Mouse (Mus musculus) layer of hippocampus, postnatal 25 days (tissue): ENCODE measurements around the gene Tomm40. TPM values are rescaled to one million over a fixed set of nuclear protein-coding genes. Genes with fewer than 3 reads are reported as not detected.

ENCODE experiments used
- DNase-seq, 2 experiments: peaks; one replicate each; pipeline ENCODE4 v3.0.0; 2022; ENCODE audit warnings: mixed read lengths in 2 of 2, low spot score in 1 of 2; ENCODE audit errors: extremely low spot score in 1 of 2
- total RNA-seq, 2 experiments: library from RNA; stranded (reverse); gene quantifications; 2 replicates each; pipeline ENCODE4 v1.2.3; 2021

The Tomm40 gene
- total RNA-seq, 2 experiments from 2014 or later: 109 TPM

GRCm38 (mm10) chr7:19664455-19664954 is 50.7 kb downstream of the Tomm40 start:
- peak in 1 of 2 experiments; percentile 11 for DNase-seq

- DNase-seq: no peak
Observed at GRCm38 (mm10) chr7:19663940-19664339, 51.3 kb downstream of the Tomm40 start.

GRCm38 (mm10) chr7:19652614-19653013 is 62.6 kb downstream of the Tomm40 start:
- DNase-seq: no peak

Other genes starting within 250 kb of the Tomm40 start
- gene Bloc1s3, start 207.1 kb downstream of the Tomm40 start, total RNA-seq: 1 to 10 TPM; 6.0 to 7.1 TPM
- gene Trappc6a, start 207.0 kb downstream of the Tomm40 start, total RNA-seq: 10 to 100 TPM; 20.1 to 21.1 TPM
- gene Nkpd1, start 197.6 kb downstream of the Tomm40 start, total RNA-seq: under 1 TPM; 0.49 to 0.66 TPM
- 100 to 1,000 TPM; 103 to 112 TPM for gene Ppp1r37, start 152.4 kb downstream of the Tomm40 start, total RNA-seq
- 1 to 10 TPM in 1 of 2 experiments, under 1 TPM in 1; 0.30 to 1.0 TPM for gene Zfp296, start 138.2 kb downstream of the Tomm40 start, total RNA-seq
- 10 to 100 TPM; 38.0 to 40.7 TPM for gene Gemin7, start 137.8 kb downstream of the Tomm40 start, total RNA-seq
- gene Clasrp, start 111.0 kb downstream of the Tomm40 start, total RNA-seq: 10 to 100 TPM; 70.6 to 94.5 TPM
- 10 to 100 TPM in 1 of 2 experiments, 1 to 10 TPM in 1; 9.4 to 10.4 TPM for gene Relb, start 86.0 kb downstream of the Tomm40 start, total RNA-seq
- 100 to 1,000 TPM; 148 TPM for gene Clptm1, start 50.4 kb downstream of the Tomm40 start, total RNA-seq
- not detected for gene Apoc2, start 37.5 kb downstream of the Tomm40 start, total RNA-seq
- not detected for gene Gm44805, start 34.0 kb downstream of the Tomm40 start, total RNA-seq
- not detected for gene Apoc4, start 34.0 kb downstream of the Tomm40 start, total RNA-seq
- 1 to 10 TPM; 4.8 to 7.5 TPM for gene Apoc1, start 22.8 kb downstream of the Tomm40 start, total RNA-seq
- 1,000 to 10,000 TPM; 2,615 to 2,768 TPM for gene Apoe, start 16.2 kb downstream of the Tomm40 start, total RNA-seq
- 1 to 10 TPM; 7.9 to 9.1 TPM for gene Nectin2, start 35.0 kb upstream of the Tomm40 start, total RNA-seq
- 10 to 100 TPM in 1 of 2 experiments, 1 to 10 TPM in 1; 8.7 to 11.4 TPM for gene Bcam, start 55.6 kb upstream of the Tomm40 start, total RNA-seq
- gene Cblc, start 81.4 kb upstream of the Tomm40 start, total RNA-seq: not detected
- gene Bcl3, start 107.3 kb upstream of the Tomm40 start, total RNA-seq: under 1 TPM; 0.49 to 0.61 TPM
- gene Gm19345, start 136.6 kb upstream of the Tomm40 start, total RNA-seq: 1 to 10 TPM; 1.8 to 2.9 TPM
- gene Ceacam16, start 145.9 kb upstream of the Tomm40 start, total RNA-seq: not detected
- gene Ceacam19, start 172.5 kb upstream of the Tomm40 start, total RNA-seq: not detected
- 10 to 100 TPM; 10.2 to 15.9 TPM for gene Pvr, start 205.7 kb upstream of the Tomm40 start, total RNA-seq
- gene Igsf23, start 235.3 kb upstream of the Tomm40 start, total RNA-seq: not detected
- gene Ceacam20, start 250.0 kb upstream of the Tomm40 start, total RNA-seq: not detected